Mouse (Mus musculus) gastrocnemius, postnatal 36 days (tissue): ENCODE results near the gene Pla2g3. TPM values are rescaled to one million over a fixed set of nuclear protein-coding genes. Genes with fewer than 3 reads are reported as not detected.

ENCODE experiments used
- total RNA-seq, 2 experiments: library from RNA; stranded (reverse); gene quantifications; 2 replicates each; pipeline ENCODE4 v1.2.3; 2021

Pla2g3 gene
- total RNA-seq, 2 experiments from 2014 or later, result 0.10 TPM; not detected in 1

Other genes starting within 250 kb of the Pla2g3 start
- gene Drg1, start 221.9 kb upstream of the Pla2g3 start, total RNA-seq, result 10 to 100 TPM; 36.4 to 45.4 TPM
- gene Patz1, start 199.4 kb upstream of the Pla2g3 start, total RNA-seq, result 10 to 100 TPM in 1 of 2 experiments, 1 to 10 TPM in 1; 8.3 to 19.4 TPM
- gene Pik3ip1, start 157.9 kb upstream of the Pla2g3 start, total RNA-seq, result 10 to 100 TPM; 21.2 to 25.0 TPM
- 10 to 100 TPM in 1 of 2 experiments, 1 to 10 TPM in 1; 9.8 to 11.9 TPM for gene Limk2, start 79.1 kb upstream of the Pla2g3 start, total RNA-seq
- gene Rnf185, start 35.9 kb upstream of the Pla2g3 start, total RNA-seq, result 10 to 100 TPM; 15.1 to 16.1 TPM
- 1 to 10 TPM; 3.4 to 4.1 TPM for gene Inpp5j, start 16.5 kb downstream of the Pla2g3 start, total RNA-seq
- gene Selenom, start 26.4 kb downstream of the Pla2g3 start, total RNA-seq, result 10 to 100 TPM; 13.2 to 14.9 TPM
- 10 to 100 TPM; 71.9 to 78.7 TPM for gene Smtn, start 52.3 kb downstream of the Pla2g3 start, total RNA-seq
- 10 to 100 TPM; 16.0 to 16.7 TPM for gene Morc2a, start 160.9 kb downstream of the Pla2g3 start, total RNA-seq